ENCODE assay signal across 18 mouse cellular contexts in genomic region chr7:24470356-24470755, GRCm38 (mm10). TPM values are rescaled to one million over a fixed set of nuclear protein-coding genes. Genes with fewer than 3 reads are reported as not detected.
A peak's percentile ranks its signal among the peaks of the same experiment; 100 is the strongest.
DNase-seq lines count a peak whose midpoint lies in the region; ATAC-seq and TF ChIP-seq lines count a peak whose summit lies in the region.
"Had no signal": no experiment of that assay in that cellular context is flagged by ENCODE, and none has a peak within 500 bp of the region (broad histone marks: within the 10 kb centered on the region; RNA-seq: fewer than 3 reads in every experiment).

No protein-coding gene starts in this region.

- H3K9me3 ChIP-seq in intestine, embryonic 16.5 days (ENCODE audit: control insufficient read depth, low read length), result peaks cover 9% of the 10 kb centered on the region
- H3K9me3 ChIP-seq: limb, embryonic 15.5 days; lung, embryonic 15.5 days; neural tube, embryonic 15.5 days had no signal

- no peak overlapping the region for H3K4me2 ChIP-seq in intestine, embryonic 16.5 days (ENCODE audit: low read depth, low read length)
- H3K4me2 ChIP-seq: limb, embryonic 15.5 days; lung, embryonic 15.5 days; neural tube, embryonic 15.5 days had no signal

- no peak for TF ChIP-seq POLR2A in cerebellum, adult 2 months (IDR thresholded peaks at IDR 0.05; ENCODE audit: borderline replicate concordance, insufficient read depth, low read length)

- peaks cover 17% of the 10 kb centered on the region for H3K4me1 ChIP-seq in cerebellum, adult 2 months (ENCODE audit: control insufficient read depth, insufficient read depth, low read length)
- H3K4me1 ChIP-seq in intestine, embryonic 16.5 days (ENCODE audit: control insufficient read depth, insufficient read depth, low read length), result 0 out of 2 replicates have a peak, but pooled peaks cover 2% of the 10 kb centered on the region
- H3K4me1 ChIP-seq: limb, embryonic 15.5 days; lung, embryonic 15.5 days had no signal

- peaks cover 8% of the 10 kb centered on the region for H3K36me3 ChIP-seq in intestine, embryonic 16.5 days (ENCODE audit: control insufficient read depth, insufficient read depth, low read length)
- H3K36me3 ChIP-seq: limb, embryonic 15.5 days; neural tube, embryonic 15.5 days had no signal

- no peak overlapping the region for H3K27ac ChIP-seq in cerebellum, adult 2 months (ENCODE audit: insufficient read depth, low read length)
- no peak overlapping the region for H3K27ac ChIP-seq in intestine, embryonic 16.5 days (ENCODE audit: low read length)
- H3K27ac ChIP-seq: left cerebral cortex, adult 2 months; limb, embryonic 15.5 days; lung, embryonic 15.5 days; neural tube, embryonic 15.5 days had no signal

- DNase-seq in cerebellum, adult 2 months, result peak; percentile 73 to 89
- peak; percentile 30 for DNase-seq in ovary, adult 18-20 months (ENCODE audit: low spot score)
- DNase-seq in ovary, postnatal 10 days (ENCODE audit: low spot score), result no peak
- peak; percentile 87 for DNase-seq in brain, adult 2 months (ENCODE audit: low read depth, low spot score)
- DNase-seq in c-Kit-positive CD71-positive TER-119-positive erythroid progenitor cells, embryonic 14.5 days (ENCODE audit: low spot score), result no peak
- DNase-seq: heart, postnatal 36 days; kidney, adult 18-20 months; right cerebral cortex, postnatal 25 days had no signal

- WGBS in cerebellum, adult 2 months, result 23% methylated on average over 7 of the region's 7 CpGs
- WGBS in intestine, embryonic 16.5 days, result 93% methylated on average over 7 of the region's 7 CpGs

- H3K27me3 ChIP-seq in cerebellum, adult 2 months (ENCODE audit: control insufficient read depth, insufficient read depth, low read length), result no peaks in the 10 kb centered on the region
- H3K27me3 ChIP-seq in intestine, embryonic 16.5 days (replicated peaks; ENCODE audit: control insufficient read depth, insufficient read depth, low read length), result no peaks in the 10 kb centered on the region
- H3K27me3 ChIP-seq: limb, embryonic 15.5 days; lung, embryonic 15.5 days; neural tube, embryonic 15.5 days had no signal

- TF ChIP-seq CTCF in cerebellum, adult 2 months (IDR thresholded peaks at IDR 0.05; ENCODE audit: borderline replicate concordance, insufficient read depth, low read depth, low read length), result no peak

- ATAC-seq in cerebellum, adult (ENCODE audit: insufficient number of reproducible peaks, low FRiP score, low TSS enrichment), result no peak; the same call in 1 of the 2 replicates
- no peak for ATAC-seq in megakaryocyte progenitor cell, adult 5-6 weeks (replicated peaks; ENCODE audit: poor library complexity)
- ATAC-seq in intestine, embryonic 16.5 days, result no peak

- no peak overlapping the region for H3K9ac ChIP-seq in intestine, embryonic 16.5 days (ENCODE audit: low read depth, low read length)
- H3K9ac ChIP-seq: limb, embryonic 15.5 days; lung, embryonic 15.5 days; neural tube, embryonic 15.5 days had no signal

- no peak overlapping the region for H3K4me3 ChIP-seq in cerebellum, adult 2 months (replicated peaks; ENCODE audit: insufficient read depth, low read depth, low read length)
- no peak overlapping the region for H3K4me3 ChIP-seq in intestine, embryonic 16.5 days (ENCODE audit: low read length)
- H3K4me3 ChIP-seq: left cerebral cortex, adult 2 months; limb, embryonic 15.5 days; lung, embryonic 15.5 days; neural tube, embryonic 15.5 days had no signal

RNA-seq across cellular contexts. Expression of gene Plaur, which starts 8.1 kb away (rescaled TPM):
- 0.79 and 0.97 TPM in 2 replicates for polyA plus RNA-seq in cerebellum, adult 2 months (2012; rRNA removed)
- total RNA-seq in megakaryocyte progenitor cell, adult 5-6 weeks (2015), result 17.9 and 21.2 TPM in 2 replicates
- 20.5 and 27.6 TPM in 2 replicates for total RNA-seq in megakaryocyte progenitor cell, adult 5-6 weeks (2017)
- polyA plus RNA-seq in intestine, embryonic 16.5 days (2015; fragmentation: Nextera tagmentation; extraction: Ambion mirVana), result 8.0 and 9.7 TPM in 2 replicates

RNA-seq across cellular contexts. Expression of gene Cadm4, which starts 11.5 kb away (rescaled TPM):
- 285 and 312 TPM in 2 replicates for polyA plus RNA-seq in cerebellum, adult 2 months (2012; rRNA removed)
- not detected in 2 replicates for total RNA-seq in megakaryocyte progenitor cell, adult 5-6 weeks (2015)
- total RNA-seq in megakaryocyte progenitor cell, adult 5-6 weeks (2017), result not detected in 2 replicates
- polyA plus RNA-seq in intestine, embryonic 16.5 days (2015; fragmentation: Nextera tagmentation; extraction: Ambion mirVana), result 1.2 and 1.5 TPM in 2 replicates

RNA-seq across cellular contexts. Expression of gene Irgc1, which starts 18.3 kb away (rescaled TPM):
- not detected in 2 replicates for polyA plus RNA-seq in cerebellum, adult 2 months (2012; rRNA removed)
- 0.07 TPM in 1 of 2 replicates, not detected in the other for total RNA-seq in megakaryocyte progenitor cell, adult 5-6 weeks (2015)
- not detected in 2 replicates for total RNA-seq in megakaryocyte progenitor cell, adult 5-6 weeks (2017)
- polyA plus RNA-seq in intestine, embryonic 16.5 days (2015; fragmentation: Nextera tagmentation; extraction: Ambion mirVana), result 0.07 TPM in 1 of 2 replicates, not detected in the other
- total RNA-seq: heart, postnatal 36 days; MEL; midbrain, postnatal 0 days had no signal
- polyA plus RNA-seq: lung, embryonic 15.5 days; midbrain, postnatal 0 days; neural tube, embryonic 15.5 days had no signal

RNA-seq across cellular contexts. Expression of gene Zfp428, which starts 36.5 kb away (rescaled TPM):
- polyA plus RNA-seq in cerebellum, adult 2 months (2012; rRNA removed), result 68.5 and 68.6 TPM in 2 replicates
- 2.0 and 2.2 TPM in 2 replicates for total RNA-seq in megakaryocyte progenitor cell, adult 5-6 weeks (2015)
- total RNA-seq in megakaryocyte progenitor cell, adult 5-6 weeks (2017), result 1.3 and 3.6 TPM in 2 replicates
- 26.3 and 26.6 TPM in 2 replicates for polyA plus RNA-seq in intestine, embryonic 16.5 days (2015; fragmentation: Nextera tagmentation; extraction: Ambion mirVana)

RNA-seq across cellular contexts. Expression of gene AC161166.1, which starts 41.9 kb away (rescaled TPM):
- polyA plus RNA-seq in cerebellum, adult 2 months (2012; rRNA removed), result not detected in 2 replicates
- total RNA-seq in megakaryocyte progenitor cell, adult 5-6 weeks (2015), result not detected in 2 replicates
- total RNA-seq in megakaryocyte progenitor cell, adult 5-6 weeks (2017), result not detected in 2 replicates
- 0.13 and 0.20 TPM in 2 replicates for polyA plus RNA-seq in intestine, embryonic 16.5 days (2015; fragmentation: Nextera tagmentation; extraction: Ambion mirVana)
- total RNA-seq: heart, postnatal 36 days; left cerebral cortex, adult 2 months; MEL; midbrain, postnatal 0 days had no signal
- polyA plus RNA-seq: frontal cortex, adult 2 months had no signal

Comparison
In these comparisons a context has a peak if more than half of its experiments do, and no peak if none do; other contexts are left out.
1. DNase-seq: peak in cerebellum, adult 2 months (2 of 2), ovary, adult 18-20 months (single experiment) and brain, adult 2 months (single experiment); none in ovary, postnatal 10 days (single experiment) and c-Kit-positive CD71-positive TER-119-positive erythroid progenitor cells, embryonic 14.5 days (single experiment).
2. RNA of gene Cadm4, which starts 11.5 kb away (polyA plus RNA-seq): 285 to 312 TPM in cerebellum, adult 2 months; 1.2 to 1.5 TPM in intestine, embryonic 16.5 days; every median in the first group is over 100 times any median in the second.